Mouse (Mus musculus) layer of hippocampus, adult 2 months (tissue): ENCODE measurements around the gene Lgr6. TPM values are rescaled to one million over a fixed set of nuclear protein-coding genes. Genes with fewer than 3 reads are reported as not detected.

Experiments
- DNase-seq, 2 experiments: peaks; one replicate each; pipeline ENCODE4 v3.0.0; 2022; ENCODE audit warnings: low spot score in 2 of 2
- H3K27ac ChIP-seq: fragments of 200-600 bp; 2 replicates; pipeline ENCODE4 v1.8.1; 2022
- H3K4me3 ChIP-seq: fragments of 200-600 bp; 2 replicates; pipeline ENCODE4 v1.8.1; 2022; ENCODE audit warnings: mild to moderate bottlenecking
- CTCF ChIP-seq: fragments of 200-600 bp; conservative IDR thresholded peaks from 2 replicates; pipeline ENCODE4 v1.8.1; 2022; ENCODE audit warnings: antibody characterized with exemption, mild to moderate bottlenecking, moderate library complexity
- total RNA-seq, 2 experiments: library from RNA; stranded (reverse); gene quantifications; 2 replicates each; pipeline ENCODE4 v1.2.3; 2021

Lgr6 gene
- total RNA-seq, 2 experiments from 2014 or later, result 2.4 TPM

GRCm38 (mm10) chr1:135056901-135057300 lies 48.2 kb downstream of the Lgr6 start:
- Histone ChIP-seq H3K4me3 (no peak overlapping the region), H3K27ac (no peak overlapping the region)
- TF ChIP-seq CTCF, result no peak
- DNase-seq, result no peak

- Histone ChIP-seq H3K4me3 (no peak overlapping the region), H3K27ac (no peak overlapping the region)
- no peak for TF ChIP-seq CTCF
- no peak for DNase-seq
Measured at GRCm38 (mm10) chr1:135054121-135054520, 51.0 kb downstream of the Lgr6 start.

GRCm38 (mm10) chr1:135044439-135044838 lies 60.6 kb downstream of the Lgr6 start:
- Histone ChIP-seq H3K27ac (no peak overlapping the region), H3K4me3 (no peak overlapping the region)
- no peak for TF ChIP-seq CTCF
- no peak for DNase-seq

- Histone ChIP-seq H3K4me3 (no peak overlapping the region), H3K27ac (no peak overlapping the region)
- DNase-seq, result no peak
- no peak for TF ChIP-seq CTCF
Measured at GRCm38 (mm10) chr1:135036297-135036696, 68.8 kb downstream of the Lgr6 start.

GRCm38 (mm10) chr1:135032658-135033057 lies 72.4 kb downstream of the Lgr6 start:
- Histone ChIP-seq H3K4me3 (no peak overlapping the region), H3K27ac (no peak overlapping the region)
- DNase-seq, result no peak
- TF ChIP-seq CTCF, result no peak

- DNase-seq, result no peak
- Histone ChIP-seq H3K27ac (no peak overlapping the region), H3K4me3 (no peak overlapping the region)
- peak; percentile 52 for TF ChIP-seq CTCF
Measured at GRCm38 (mm10) chr1:135030121-135030520, 75.0 kb downstream of the Lgr6 start.

GRCm38 (mm10) chr1:135026275-135026674 lies 78.8 kb downstream of the Lgr6 start:
- no peak for TF ChIP-seq CTCF
- no peak overlapping the region for H3K27ac ChIP-seq
- no peak overlapping the region for H3K4me3 ChIP-seq
- DNase-seq, result no peak

GRCm38 (mm10) chr1:135023583-135023982 lies 81.5 kb downstream of the Lgr6 start:
- no peak for DNase-seq
- H3K4me3 ChIP-seq, result no peak overlapping the region
- no peak overlapping the region for H3K27ac ChIP-seq
- peak; percentile 43 for TF ChIP-seq CTCF

- DNase-seq, result no peak
- TF ChIP-seq CTCF, result no peak
- Histone ChIP-seq H3K4me3 (no peak overlapping the region), H3K27ac (0 out of 2 replicates have a peak overlapping the region, but pooled peaks have one; percentile 60)
Measured at GRCm38 (mm10) chr1:135021936-135022335, 83.1 kb downstream of the Lgr6 start.

GRCm38 (mm10) chr1:135020970-135021369 lies 84.1 kb downstream of the Lgr6 start:
- no peak for TF ChIP-seq CTCF
- no peak overlapping the region for H3K4me3 ChIP-seq
- no peak for DNase-seq

GRCm38 (mm10) chr1:135020281-135020940 lies 84.7 kb downstream of the Lgr6 start:
- no peak for TF ChIP-seq CTCF
- Histone ChIP-seq H3K27ac (peak overlapping the region; percentile 61; the same call in 1 of the 2 replicates), H3K4me3 (no peak overlapping the region)
- no peak for DNase-seq

More at GRCm38 (mm10) chr1:135020970-135021369, 84.1 kb downstream of the Lgr6 start:
- H3K27ac ChIP-seq, result peak overlapping the region; percentile 60; the same call in 1 of the 2 replicates

GRCm38 (mm10) chr1:135019775-135020167 lies 85.3 kb downstream of the Lgr6 start:
- no peak for DNase-seq

GRCm38 (mm10) chr1:135019087-135019774 lies 85.8 kb downstream of the Lgr6 start:
- Histone ChIP-seq H3K4me3 (no peak overlapping the region), H3K27ac (peak overlapping the region; percentile 72)
- TF ChIP-seq CTCF, result no peak
- DNase-seq, result peak in 1 of 2 experiments; percentile 59

More at GRCm38 (mm10) chr1:135019775-135020167, 85.3 kb downstream of the Lgr6 start:
- Histone ChIP-seq H3K27ac (peak overlapping the region; percentile 61), H3K4me3 (no peak overlapping the region)
- TF ChIP-seq CTCF, result no peak

- no peak for TF ChIP-seq CTCF
- DNase-seq, result no peak
- Histone ChIP-seq H3K4me3 (no peak overlapping the region), H3K27ac (no peak overlapping the region)
Measured at GRCm38 (mm10) chr1:135017656-135018015, 87.4 kb downstream of the Lgr6 start.
